Mouse (Mus musculus) heart, postnatal 25 days (tissue): ENCODE measurements around the gene Lyrm9. TPM values are rescaled to one million over a fixed set of nuclear protein-coding genes. Genes with fewer than 3 reads are reported as not detected.

Experiments used
- DNase-seq: peaks from one replicate; pipeline ENCODE4 v3.0.0; 2022; ENCODE audit warnings: low spot score
- intact Hi-C: fragments of 180-260 bp; cut with DNase I; formaldehyde crosslinking; loops from one replicate; pipeline ENCODE4 v1.15.1; 2025
- total RNA-seq, 2 experiments: library from RNA; stranded (reverse); gene quantifications; 2 replicates each; pipeline ENCODE4 v1.2.3; 2021

Lyrm9 gene
- total RNA-seq, 2 experiments from 2014 or later, result 32.5 to 39.6 TPM

- intact Hi-C loops, result no loop called here
Observed at GRCm38 (mm10) chr11:78809398-78809797, 17.0 kb upstream of the Lyrm9 start.

DNA sequence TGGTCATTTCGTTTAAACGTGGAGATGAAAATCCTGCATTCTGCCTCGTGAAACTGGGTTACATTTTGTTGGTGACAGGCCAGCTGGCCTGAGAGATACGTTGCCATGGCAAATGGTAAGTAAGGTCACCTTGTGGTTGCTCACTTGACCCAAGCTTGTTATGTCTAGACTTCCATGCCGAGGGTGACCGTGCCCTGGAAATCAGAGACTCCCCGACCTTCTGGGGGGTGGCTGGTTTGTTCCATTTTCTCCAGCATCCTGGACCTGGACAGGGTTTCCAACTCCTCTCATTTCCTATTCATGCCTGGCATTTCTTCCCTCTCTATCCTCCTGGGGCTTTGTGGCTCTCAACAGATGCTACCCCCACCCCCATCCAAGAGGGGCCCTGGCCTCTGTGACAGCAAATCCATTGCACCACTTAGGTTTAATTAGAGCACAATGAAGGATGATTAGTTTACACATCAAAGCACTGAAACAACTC, 11.9 kb upstream of the Lyrm9 start:
- DNase-seq, result no peak
- intact Hi-C loops, result no loop called here

More at GRCm38 (mm10) chr11:78809398-78809797, 17.0 kb upstream of the Lyrm9 start:
- DNase-seq, result no peak

DNA sequence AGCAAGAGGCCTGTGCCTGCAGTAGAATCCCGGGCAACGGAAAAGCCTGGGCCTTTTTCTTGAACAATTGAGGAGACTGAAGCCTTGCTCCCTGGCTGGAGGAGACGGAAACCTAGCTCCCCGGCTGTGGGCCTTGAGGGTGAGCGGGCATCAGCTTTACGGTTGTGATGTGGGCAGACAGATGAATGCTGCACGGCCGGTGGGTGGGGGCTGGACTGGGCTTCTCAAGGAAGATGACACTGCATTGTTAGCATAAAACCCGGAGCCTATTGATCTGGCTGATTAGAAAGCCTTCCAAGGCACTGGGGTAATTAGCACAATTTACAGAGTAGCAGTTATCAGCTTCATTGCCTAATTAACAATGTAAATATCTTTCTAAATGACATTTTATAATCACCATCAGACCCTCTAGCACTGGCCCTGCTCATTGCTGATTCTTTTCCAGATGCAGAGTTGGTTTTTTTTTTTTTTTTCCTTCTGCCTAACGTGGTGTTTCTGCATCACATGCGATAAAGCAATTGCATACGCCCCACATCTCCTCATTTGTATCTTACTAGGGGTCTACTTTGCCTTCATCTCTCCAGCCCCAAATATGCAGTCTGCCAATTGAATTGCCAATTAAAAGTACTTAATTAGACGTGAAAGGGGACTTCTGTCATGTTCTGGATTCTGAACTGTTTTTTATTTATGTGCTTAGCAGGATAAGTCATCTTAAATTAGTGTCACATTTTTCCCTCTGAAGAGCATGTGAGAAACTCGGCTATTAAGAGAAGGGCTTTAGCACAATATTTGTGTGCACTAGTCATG, 10.2 kb upstream of the Lyrm9 start:
- DNase-seq, result no peak
- intact Hi-C loops, result no loop called here

GRCm38 (mm10) chr11:78817311-78818022, 8.9 kb upstream of the Lyrm9 start:
- no peak for DNase-seq
- intact Hi-C loops, result no loop called here

DNA sequence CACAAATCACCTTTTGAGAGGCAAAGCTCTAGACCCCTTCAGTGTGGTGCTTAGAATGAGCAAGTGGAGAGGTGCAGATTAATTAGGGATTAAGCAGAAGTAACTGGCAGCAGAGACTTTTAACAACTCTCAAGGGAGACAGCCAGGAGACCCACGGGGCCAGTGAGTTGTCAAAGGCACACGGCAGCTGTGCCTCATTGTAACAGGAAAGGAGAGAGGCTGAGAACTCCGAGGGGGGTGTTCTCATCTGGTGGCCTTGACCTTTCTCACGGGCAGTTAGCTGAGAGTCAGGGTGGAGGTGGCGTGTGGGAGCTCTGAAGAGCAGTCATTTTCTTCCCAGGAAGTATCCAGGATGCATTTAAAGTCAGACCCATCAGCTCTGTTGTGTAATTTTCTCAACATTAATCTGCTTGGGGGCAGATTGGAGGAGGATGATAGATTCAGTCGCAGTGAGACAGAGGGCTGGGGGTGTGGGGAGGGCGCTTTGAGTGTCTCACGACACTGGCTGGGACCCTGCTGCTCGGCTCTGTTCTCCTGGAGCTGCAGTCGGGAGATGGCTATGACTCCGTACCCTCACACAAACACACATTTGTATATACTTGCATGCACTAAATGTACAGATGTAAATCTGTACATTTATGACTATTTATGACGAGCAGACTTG, 5.9 kb upstream of the Lyrm9 start:
- intact Hi-C loops, result loop anchor here (5.0 kb wide), 1 partner anchor 123 kb away; the partner anchor contains the start of gene Nlk
- no peak for DNase-seq

GRCm38 (mm10) chr11:78822792-78823498, 3.4 kb upstream of the Lyrm9 start:
- DNase-seq, result no peak
- intact Hi-C loops, result loop anchor here (5.0 kb wide), 1 partner anchor 126 kb away; the partner anchor contains the start of gene Nlk

- intact Hi-C loops, result no loop called here
Observed at GRCm38 (mm10) chr11:78827546-78827945, 1.2 kb downstream of the Lyrm9 start.

GRCm38 (mm10) chr11:78828386-78828785, 2.0 kb downstream of the Lyrm9 start:
- no peak for DNase-seq
- intact Hi-C loops, result no loop called here

More at GRCm38 (mm10) chr11:78827546-78827945, 1.2 kb downstream of the Lyrm9 start:
- no peak for DNase-seq

DNA sequence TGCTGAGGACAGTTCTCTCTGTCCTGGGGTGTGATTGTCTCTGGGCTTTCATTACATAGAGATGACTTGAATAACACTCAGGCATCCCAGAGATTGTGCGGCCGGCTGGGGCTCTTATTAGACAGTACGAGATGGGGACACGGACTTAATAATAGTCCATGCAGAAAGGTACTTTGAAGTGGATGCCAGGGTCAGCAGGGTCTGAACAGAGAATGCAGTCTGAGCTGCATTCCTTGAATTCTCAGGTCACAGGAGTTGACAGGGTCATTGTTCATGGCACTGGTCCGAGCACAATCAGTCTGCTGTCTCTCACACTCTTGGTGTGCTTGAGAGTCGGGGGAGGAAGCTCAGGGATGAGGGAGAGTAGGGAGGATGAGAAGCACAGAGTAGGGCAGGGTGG, 3.0 kb downstream of the Lyrm9 start:
- no peak for DNase-seq
- intact Hi-C loops, result no loop called here

GRCm38 (mm10) chr11:78830180-78830579, 3.8 kb downstream of the Lyrm9 start:
- intact Hi-C loops, result no loop called here
- no peak for DNase-seq

DNA sequence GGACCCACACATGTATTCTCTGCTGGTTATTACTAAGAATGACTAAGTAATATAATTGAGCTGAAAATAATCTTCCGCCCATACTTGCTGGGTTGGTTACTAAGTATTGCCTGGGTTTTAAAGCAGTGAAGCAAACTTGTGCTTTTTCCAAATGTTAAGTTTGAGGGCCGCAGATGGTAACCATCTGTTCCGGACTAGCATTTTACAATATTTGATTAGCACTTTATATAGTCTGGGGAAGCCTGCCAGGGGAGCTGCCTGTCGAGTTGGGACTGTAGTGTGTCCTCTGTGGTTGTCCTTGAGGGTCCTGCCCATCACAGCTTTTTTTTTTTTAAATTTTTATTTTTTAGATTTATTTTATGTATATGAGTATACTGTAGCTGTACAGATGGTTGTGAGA, 5.3 kb downstream of the Lyrm9 start:
- DNase-seq, result no peak
- intact Hi-C loops, result no loop called here

DNA sequence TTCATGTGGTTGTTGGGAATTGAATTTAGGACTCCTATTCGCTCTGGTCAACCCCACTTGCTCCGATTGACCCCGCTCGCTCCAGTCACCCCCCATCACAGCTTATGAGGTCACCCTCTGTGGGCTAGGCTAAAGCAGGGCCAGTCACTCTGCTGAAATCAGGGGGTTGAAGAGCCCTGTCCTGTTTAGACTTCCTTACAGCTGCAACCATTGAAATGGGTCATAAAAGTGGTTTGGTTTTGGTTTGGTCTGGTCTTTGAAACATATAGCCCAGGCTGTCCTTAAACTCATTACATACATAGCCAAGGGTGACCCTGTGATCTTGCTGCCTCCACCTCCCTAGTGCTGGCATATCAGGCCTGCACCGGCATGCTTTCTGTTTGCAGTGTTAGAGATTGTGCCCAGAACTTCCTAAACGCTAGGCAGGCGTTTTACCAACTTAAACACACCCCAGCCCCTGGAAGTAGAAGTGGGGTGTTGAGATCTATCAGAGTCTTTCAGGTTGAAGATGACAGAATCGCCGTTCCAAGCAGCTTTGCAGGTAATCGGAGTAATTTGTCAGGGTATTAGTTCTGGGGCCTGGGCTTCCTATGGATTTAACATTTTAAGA, 5.8 kb downstream of the Lyrm9 start:
- DNase-seq, result no peak
- intact Hi-C loops, result no loop called here

GRCm38 (mm10) chr11:78832816-78833314, 6.5 kb downstream of the Lyrm9 start:
- intact Hi-C loops, result no loop called here
- peak; percentile 64 for DNase-seq

DNA sequence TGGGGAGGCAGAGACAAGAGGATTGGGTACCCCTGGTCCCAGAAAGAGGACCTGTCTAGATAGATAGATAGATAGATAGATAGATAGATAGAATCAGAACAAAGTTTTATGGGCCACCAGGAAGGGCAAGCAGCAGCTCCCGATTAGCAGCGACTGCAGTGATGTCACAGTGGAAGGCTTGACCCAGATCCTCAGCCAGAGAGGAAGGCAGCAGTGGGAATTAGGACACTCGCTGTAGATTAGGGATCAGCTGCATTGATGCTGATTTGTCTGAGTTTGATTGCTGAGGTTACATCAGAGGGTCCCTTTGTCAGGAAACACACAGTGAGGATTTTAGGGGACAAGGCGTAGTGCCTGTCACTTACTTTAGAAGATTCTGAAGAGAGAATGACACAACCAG, 10.1 kb downstream of the Lyrm9 start:
- intact Hi-C loops, result no loop called here
- no peak for DNase-seq

GRCm38 (mm10) chr11:78837989-78838388, 11.6 kb downstream of the Lyrm9 start:
- intact Hi-C loops, result loop anchor here (1.0 kb wide), 1 partner anchor 118 kb away; no protein-coding TSS in a partner anchor
- no peak for DNase-seq

DNA sequence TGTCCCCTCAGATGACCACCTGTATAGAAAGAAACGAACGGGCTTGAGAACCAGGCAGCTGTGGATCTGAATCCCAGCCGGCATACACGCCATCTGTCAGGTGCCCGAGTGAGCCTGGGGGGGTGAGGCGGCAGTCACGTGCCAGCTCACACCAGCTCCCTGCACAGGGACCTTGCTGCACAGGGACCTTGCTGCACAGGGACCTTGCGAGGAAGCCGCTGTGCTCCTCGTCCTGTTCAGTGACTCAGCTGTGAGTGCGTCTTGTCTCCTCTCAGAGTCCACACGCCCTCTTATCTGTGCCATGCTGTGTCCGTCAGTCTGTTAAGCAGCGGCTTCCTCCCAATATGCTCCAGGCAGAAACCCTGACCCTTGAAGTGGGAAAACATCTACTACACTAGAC, 13.1 kb downstream of the Lyrm9 start:
- intact Hi-C loops, result no loop called here

DNA sequence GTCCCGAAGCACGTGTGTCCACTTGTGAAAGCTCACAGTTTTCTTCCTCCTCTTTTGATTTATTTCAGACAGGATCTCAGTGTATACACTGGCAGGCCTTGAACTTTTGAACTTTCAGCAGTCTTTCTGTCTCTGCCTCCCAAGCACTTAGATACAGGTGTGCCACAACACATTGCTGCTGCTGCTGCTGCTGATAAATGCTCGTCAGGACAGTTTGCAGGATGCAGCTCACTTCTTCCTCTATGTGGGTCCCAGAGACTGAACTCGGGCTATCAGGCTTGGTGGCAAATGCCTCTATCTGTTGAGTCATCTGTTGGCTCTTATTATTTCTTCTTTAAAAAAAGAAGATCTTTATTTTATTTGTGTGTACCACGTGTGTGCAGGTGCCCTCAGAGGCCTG, 13.8 kb downstream of the Lyrm9 start:
- no peak for DNase-seq
- intact Hi-C loops, result no loop called here

More for the DNA sequence above, 13.1 kb downstream of the Lyrm9 start:
- no peak for DNase-seq

DNA sequence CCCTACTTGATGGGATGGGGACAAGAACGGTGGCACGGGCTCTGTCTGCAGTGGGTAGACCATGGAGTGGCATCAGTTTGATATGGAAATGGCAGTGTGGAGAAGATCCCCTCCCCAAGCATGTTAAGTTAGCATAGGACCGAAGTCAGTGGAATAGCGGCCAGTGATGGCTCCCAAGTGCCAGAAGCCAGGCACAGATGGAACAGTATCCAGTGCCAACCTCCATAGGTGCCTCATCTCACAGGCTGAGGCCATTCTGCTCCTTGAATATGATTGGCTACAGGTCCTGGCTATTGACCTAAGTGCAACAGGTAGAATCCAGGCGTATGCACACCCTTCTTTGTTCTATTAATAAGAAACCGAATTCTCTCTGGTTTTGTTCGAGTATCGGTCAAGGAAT, 15.6 kb downstream of the Lyrm9 start:
- DNase-seq, result no peak
- intact Hi-C loops, result no loop called here

- DNase-seq, result no peak
- intact Hi-C loops, result no loop called here
Observed at GRCm38 (mm10) chr11:78846620-78847019, 20.2 kb downstream of the Lyrm9 start.
